ENCODE assay signal across 24 mouse cellular contexts in genomic region chr8:58032271-58032670, GRCm38 (mm10).
"Had no signal": no experiment of that assay in that cellular context is flagged by ENCODE, and none has a peak within 500 bp of the region (broad histone marks: within the 10 kb centered on the region; RNA-seq: fewer than 3 reads in every experiment).

No protein-coding gene starts in this region.

- DNase-seq: kidney, adult 2 months; kidney, postnatal 25 days; layer of hippocampus, adult 9-11 months; liver; lung, adult 18-20 months; lung, postnatal 10 days; lung, postnatal 36 days; retina, postnatal 1 day; right cerebral cortex, postnatal 25 days; spleen, adult 18-20 months; thymus, adult 18-20 months; thymus, postnatal 36 days had no signal

- H3K27me3 ChIP-seq: limb, embryonic 13.5 days; liver, embryonic 12.5 days; liver, embryonic 15.5 days; lung, embryonic 15.5 days; megakaryocyte, embryonic 14.5 days; neural tube, embryonic 13.5 days; stomach, embryonic 15.5 days had no signal

- H3K4me3 ChIP-seq: layer of hippocampus, adult 2 months; limb, embryonic 10.5 days; limb, embryonic 13.5 days; liver, embryonic 12.5 days; liver, embryonic 15.5 days; lung, embryonic 15.5 days; megakaryocyte, embryonic 14.5 days; midbrain, embryonic 10.5 days; myocyte; neural tube, embryonic 13.5 days; stomach, embryonic 15.5 days had no signal

- H3K4me2 ChIP-seq: limb, embryonic 13.5 days; liver, embryonic 12.5 days; liver, embryonic 15.5 days; lung, embryonic 15.5 days; neural tube, embryonic 13.5 days; stomach, embryonic 15.5 days had no signal

- H3K9ac ChIP-seq: limb, embryonic 13.5 days; liver, embryonic 12.5 days; liver, embryonic 15.5 days; lung, embryonic 15.5 days; neural tube, embryonic 13.5 days; stomach, embryonic 15.5 days had no signal

- ATAC-seq: liver, embryonic 12.5 days had no signal

- H3K36me3 ChIP-seq: limb, embryonic 10.5 days; limb, embryonic 13.5 days; liver, embryonic 12.5 days; liver, embryonic 15.5 days; lung, embryonic 15.5 days; midbrain, embryonic 10.5 days; neural tube, embryonic 13.5 days; stomach, embryonic 15.5 days had no signal

- H3K27ac ChIP-seq: kidney, postnatal 0 days; layer of hippocampus, adult 2 months; limb, embryonic 10.5 days; limb, embryonic 13.5 days; liver, embryonic 12.5 days; liver, embryonic 15.5 days; lung, embryonic 15.5 days; midbrain, embryonic 10.5 days; neural tube, embryonic 13.5 days; stomach, embryonic 15.5 days had no signal

- H3K9me3 ChIP-seq: limb, embryonic 10.5 days; limb, embryonic 13.5 days; liver, embryonic 12.5 days; liver, embryonic 15.5 days; lung, embryonic 15.5 days; midbrain, embryonic 10.5 days; neural tube, embryonic 13.5 days; stomach, embryonic 15.5 days had no signal

- H3K4me1 ChIP-seq: limb, embryonic 10.5 days; limb, embryonic 13.5 days; liver, embryonic 12.5 days; liver, embryonic 15.5 days; lung, embryonic 15.5 days; megakaryocyte, embryonic 14.5 days; midbrain, embryonic 10.5 days; neural tube, embryonic 13.5 days; stomach, embryonic 15.5 days had no signal
